Mouse (Mus musculus) urinary bladder, postnatal 25 days (tissue): ENCODE measurements around the gene Gpr132.
"Not testable (repeated sequence)": the region's sequence is repeated elsewhere in the genome, so short reads cannot be mapped to it uniquely, and the experiment has no call there.

ENCODE experiments used
- DNase-seq: peaks from one replicate; pipeline ENCODE4 v3.0.0; 2022; ENCODE audit warnings: low spot score

The Gpr132 gene

GRCm38 (mm10) chr12:112820401-112820999 lies 47.5 kb downstream of the Gpr132 start:
- no peak for DNase-seq

- no peak for DNase-seq
Observed at GRCm38 (mm10) chr12:112819057-112819662, 48.9 kb downstream of the Gpr132 start.

- not testable (repeated sequence) for DNase-seq
Observed at GRCm38 (mm10) chr12:112816866-112817265, 51.2 kb downstream of the Gpr132 start.

GRCm38 (mm10) chr12:112816294-112816693 lies 51.7 kb downstream of the Gpr132 start:
- DNase-seq, result peak; percentile 43

GRCm38 (mm10) chr12:112814682-112815470 lies 53.2 kb downstream of the Gpr132 start:
- no peak for DNase-seq

- no peak for DNase-seq
Observed at GRCm38 (mm10) chr12:112813370-112813769, 54.7 kb downstream of the Gpr132 start.

GRCm38 (mm10) chr12:112810092-112810885 lies 57.7 kb downstream of the Gpr132 start:
- no peak for DNase-seq

- no peak for DNase-seq
Observed at GRCm38 (mm10) chr12:112809641-112810040, 58.4 kb downstream of the Gpr132 start.

GRCm38 (mm10) chr12:112808587-112809364 lies 59.3 kb downstream of the Gpr132 start, which contains the start of gene Clba1:
Gene Clba1 (plus strand): TSS chr12:112808937.
- peak; percentile 90 for DNase-seq

- DNase-seq, result no peak
Observed at GRCm38 (mm10) chr12:112808212-112808586, 59.8 kb downstream of the Gpr132 start.

- no peak for DNase-seq
Observed at GRCm38 (mm10) chr12:112807796-112808195, 60.2 kb downstream of the Gpr132 start.

GRCm38 (mm10) chr12:112806044-112806443 lies 62.0 kb downstream of the Gpr132 start:
- DNase-seq, result no peak

- no peak for DNase-seq
Observed at GRCm38 (mm10) chr12:112804046-112804445, 64.0 kb downstream of the Gpr132 start.

GRCm38 (mm10) chr12:112802917-112803316 lies 65.1 kb downstream of the Gpr132 start:
- no peak for DNase-seq

GRCm38 (mm10) chr12:112801864-112802846 lies 65.9 kb downstream of the Gpr132 start, which contains the start of gene Ahnak2:
Gene Ahnak2 (minus strand): TSS chr12:112802657.
- DNase-seq, result no peak
